Mouse (Mus musculus): ENCODE results near the gene Arsb.

DNA sequence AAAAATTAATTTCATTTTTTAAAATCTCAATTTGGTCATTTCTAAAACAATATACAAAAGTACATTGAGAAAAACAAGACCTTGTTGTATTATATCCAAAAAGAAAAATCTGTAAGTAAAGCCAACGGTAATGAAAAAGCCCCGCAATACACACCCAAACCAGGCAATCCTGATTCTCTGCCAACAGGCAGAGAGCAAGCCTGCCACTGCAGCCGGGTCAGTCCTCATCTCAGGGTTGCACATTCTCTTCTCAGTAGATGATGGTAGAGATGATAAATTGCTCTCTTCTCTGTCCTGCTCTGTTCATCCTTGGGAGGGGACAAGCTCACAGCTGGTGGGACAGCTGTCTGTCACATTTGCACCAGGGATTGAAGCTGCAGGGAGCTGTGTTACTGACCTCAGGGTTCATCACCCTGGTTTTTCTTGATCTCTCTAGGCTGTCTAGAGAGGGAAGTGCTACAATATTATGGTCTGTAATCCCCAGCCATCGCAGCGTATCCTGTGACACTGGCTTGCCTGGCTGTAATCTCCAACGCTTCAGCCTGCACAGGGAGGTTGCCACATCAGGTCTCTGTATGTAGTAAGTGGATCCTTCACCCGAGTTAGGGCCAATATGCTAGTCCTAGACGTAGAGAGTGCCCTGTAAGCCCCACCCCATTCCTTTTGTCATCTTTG lies 92.8 kb downstream of the Arsb start:
- TF ChIP-seq CTCF (IDR thresholded peaks at IDR 0.05; ENCODE audit: insufficient read depth, low read depth, low read length) = no peak
- no peak for TF ChIP-seq POLR2A (IDR thresholded peaks at IDR 0.05; ENCODE audit: insufficient read depth, low read depth, low read length)
